Mouse (Mus musculus) fibroblast of lung, adult 2 months (primary cell): ENCODE measurements at regions not wholly inside any gene's neighbourhood (a gene's known extent, or its start where the extent isn't known, plus 50 kb on each side); places are given as distances from the start of the nearest gene placed in this dataset.
A peak's percentile ranks its signal among the peaks of the same experiment; 100 is the strongest.

Experiments used
- DNase-seq: peaks from one replicate; pipeline ENCODE4 v3.0.0-alpha.2; 2011; ENCODE audit warnings: low read depth

- DNase-seq: no peak
These were observed 151.4 kb downstream of the Abcc12 start for GRCm38 (mm10) chr8:86428998-86429651.

GRCm38 (mm10) chr8:86428131-86428530, 152.4 kb downstream of the Abcc12 start:
- DNase-seq: no peak

GRCm38 (mm10) chr8:86426056-86426455, 154.4 kb downstream of the Abcc12 start:
- no peak for DNase-seq

- DNase-seq: no peak
These were observed 155.1 kb downstream of the Abcc12 start for GRCm38 (mm10) chr8:86425382-86425781.

GRCm38 (mm10) chr8:86419059-86419651, 161.3 kb downstream of the Abcc12 start:
- no peak for DNase-seq

- no peak for DNase-seq
These were observed 162.0 kb downstream of the Abcc12 start for GRCm38 (mm10) chr8:86418414-86418981.

- no peak for DNase-seq
These were observed 165.3 kb downstream of the Abcc12 start for GRCm38 (mm10) chr8:86415208-86415607.

GRCm38 (mm10) chr8:86411232-86411631, 169.3 kb downstream of the Abcc12 start:
- DNase-seq: no peak

- no peak for DNase-seq
These were observed 174.3 kb downstream of the Abcc12 start for GRCm38 (mm10) chr8:86406196-86406595.

- DNase-seq: no peak
These were observed 177.1 kb downstream of the Abcc12 start for GRCm38 (mm10) chr8:86403434-86403833.

- no peak for DNase-seq
These were observed 178.5 kb downstream of the Abcc12 start for GRCm38 (mm10) chr8:86401946-86402345.

GRCm38 (mm10) chr8:86395121-86395520, 185.4 kb downstream of the Abcc12 start:
- no peak for DNase-seq

- DNase-seq: no peak
These were observed 186.7 kb downstream of the Abcc12 start for GRCm38 (mm10) chr8:86393835-86394234.

GRCm38 (mm10) chr8:86393374-86393773, 187.1 kb downstream of the Abcc12 start:
- no peak for DNase-seq

- DNase-seq: no peak
These were observed 189.8 kb downstream of the Abcc12 start for GRCm38 (mm10) chr8:86390715-86391114.

- DNase-seq: peak; percentile 50
These were observed 190.5 kb downstream of the Abcc12 start for GRCm38 (mm10) chr8:86389690-86390671.

- DNase-seq: no peak
These were observed 195.2 kb downstream of the Abcc12 start for GRCm38 (mm10) chr8:86385236-86385635.

GRCm38 (mm10) chr8:86381977-86382376, 198.5 kb downstream of the Abcc12 start:
- no peak for DNase-seq

GRCm38 (mm10) chr8:86368062-86368461, 212.4 kb downstream of the Abcc12 start:
- DNase-seq: no peak

- DNase-seq: no peak
These were observed 213.8 kb downstream of the Abcc12 start for GRCm38 (mm10) chr8:86366636-86367035.

GRCm38 (mm10) chr8:86365726-86366125, 214.8 kb downstream of the Abcc12 start:
- DNase-seq: no peak

- DNase-seq: no peak
These were observed 215.6 kb downstream of the Abcc12 start for GRCm38 (mm10) chr8:86364898-86365297.
